Mouse (Mus musculus) myocyte (in vitro differentiated cells): ENCODE data around the gene Uxs1. TPM values are rescaled to one million over a fixed set of nuclear protein-coding genes. Genes with fewer than 3 reads are reported as not detected.

Experiments
- H3K27me3 ChIP-seq: one replicate; pipeline ENCODE4 v1.6.1; 2011; ENCODE audit not compliant: control insufficient read depth, insufficient read depth, insufficient read length
- H3K36me3 ChIP-seq: one replicate; pipeline ENCODE4 v1.6.1; 2011; ENCODE audit not compliant: control insufficient read depth, insufficient read depth
- H3K4me2 ChIP-seq: one replicate; pipeline ENCODE4 v1.6.1; 2011; ENCODE audit warnings: low read depth, control low read depth
- H3K4me3 ChIP-seq: one replicate; pipeline ENCODE4 v1.5.1; 2011; ENCODE audit warnings: mild to moderate bottlenecking, control low read depth, moderate library complexity
- H3K79me2 ChIP-seq: one replicate; pipeline ENCODE4 v1.6.1; 2011; ENCODE audit not compliant: control insufficient read depth, insufficient read depth
- H3ac ChIP-seq: one replicate; pipeline ENCODE4 v1.6.1; 2011; ENCODE audit not compliant: control insufficient read depth, insufficient read length
- CEBPB ChIP-seq: IDR thresholded peaks from 2 replicates; pipeline ENCODE4 v1.6.1; 2011; ENCODE audit warnings: mild to moderate bottlenecking, moderate library complexity; ENCODE audit not compliant: poor library complexity, insufficient read depth, severe bottlenecking
- E2F4 ChIP-seq: IDR thresholded peaks from one replicate; pipeline ENCODE4 v1.6.1; 2011; ENCODE audit warnings: mild to moderate bottlenecking, control low read depth, moderate library complexity; ENCODE audit not compliant: insufficient read depth
- MAX ChIP-seq: IDR thresholded peaks from one replicate; pipeline ENCODE4 v1.6.1; 2011; ENCODE audit warnings: low read depth, mild to moderate bottlenecking, control low read depth
- MYOD1 ChIP-seq, 3 experiments: IDR thresholded peaks; one replicate each; pipeline ENCODE4 v1.6.1; 2011; ENCODE audit warnings: control low read depth in 2 of 3, low read depth in 2 of 3, mild to moderate bottlenecking in 2 of 3, moderate library complexity in 1 of 3; ENCODE audit not compliant: insufficient read length in 2 of 3, control insufficient read depth in 1 of 3
- MYOG ChIP-seq, 3 experiments: IDR thresholded peaks; one replicate each; pipeline ENCODE4 v1.6.1; 2011; ENCODE audit warnings: control low read depth in 2 of 3, low read depth in 2 of 3, mild to moderate bottlenecking in 2 of 3; ENCODE audit not compliant: insufficient read length in 2 of 3, control insufficient read depth in 1 of 3, insufficient read depth in 1 of 3
- POLR2A ChIP-seq: IDR thresholded peaks from one replicate; pipeline ENCODE4 v1.6.1; 2011; ENCODE audit warnings: low read depth, mild to moderate bottlenecking, control low read depth, moderate library complexity; ENCODE audit not compliant: insufficient read length
- POLR2AphosphoS2 ChIP-seq: IDR thresholded peaks from one replicate; pipeline ENCODE4 v1.6.1; 2011; ENCODE audit warnings: low read depth, control low read depth; ENCODE audit not compliant: insufficient read length
- SRF ChIP-seq: IDR thresholded peaks from one replicate; pipeline ENCODE4 v1.6.1; 2011; ENCODE audit warnings: low read depth; ENCODE audit not compliant: control insufficient read depth, insufficient read length
- TCF12 ChIP-seq: IDR thresholded peaks from one replicate; pipeline ENCODE4 v1.6.1; 2011; ENCODE audit warnings: mild to moderate bottlenecking, control low read depth; ENCODE audit not compliant: poor library complexity, insufficient read depth, severe bottlenecking
- TCF3 ChIP-seq: IDR thresholded peaks from one replicate; pipeline ENCODE4 v1.6.1; 2011; ENCODE audit warnings: low read depth, control low read depth; ENCODE audit not compliant: insufficient read length
- USF1 ChIP-seq: IDR thresholded peaks from one replicate; pipeline ENCODE4 v1.6.1; 2011; ENCODE audit warnings: low read depth, mild to moderate bottlenecking, control low read depth, moderate library complexity
- polyA plus RNA-seq: library from polyadenylated mRNA; unstranded; fragments of >200 nt; fragmentation: generic; extraction: Trizol; gene quantifications from one replicate; pipeline ENCODE4 v1.2.1, GENCODE M21; 2012; ENCODE audit warnings: missing spikeins

Gene Uxs1
- polyA plus RNA-seq, 1 experiment: 27.4 TPM

- Histone ChIP-seq H3K36me3 (no peaks in the 10 kb centered on the region), H3K79me2 (no peaks in the 10 kb centered on the region), H3K27me3 (no peaks in the 10 kb centered on the region), H3K4me3 (no peak within 1 kb of the TSS), H3ac (no peak within 1 kb of the TSS), H3K4me2 (no peak within 1 kb of the TSS)
- TF ChIP-seq POLR2A (no peak), POLR2AphosphoS2 (no peak), TCF3 (no peak), CEBPB (no peak)
These were observed 97.1 kb downstream of the Uxs1 start, which contains the start of gene 1500015O10Rik for GRCm38 (mm10) chr1:43730491-43730924. TSS of gene 1500015O10Rik (plus strand) at chr1:43730602.

GRCm38 (mm10) chr1:43722459-43722858 is 105.1 kb downstream of the Uxs1 start:
- Histone ChIP-seq H3K27me3 (no peaks in the 10 kb centered on the region), H3K79me2 (no peaks in the 10 kb centered on the region), H3K4me2 (no peak overlapping the region), H3K36me3 (no peaks in the 10 kb centered on the region), H3K4me3 (no peak overlapping the region), H3ac (no peak overlapping the region)
- TF ChIP-seq USF1: no peak
- no peak for TF ChIP-seq SRF
- TF ChIP-seq MYOD1 (IDR thresholded peaks at IDR 0.05; ENCODE audit: control insufficient read depth in 1 of 3, insufficient read length in 2 of 3, low read depth in 2 of 3): peak in 2 of 3 experiments; percentile 55 to 75
- no peak for TF ChIP-seq POLR2AphosphoS2
- peak; percentile 5 for TF ChIP-seq TCF3
- TF ChIP-seq MYOG (IDR thresholded peaks at IDR 0.05; ENCODE audit: control insufficient read depth in 1 of 3, insufficient read depth in 1 of 3, insufficient read length in 2 of 3, low read depth in 2 of 3): no peak
- TF ChIP-seq E2F4: no peak
- no peak for TF ChIP-seq CEBPB
- TF ChIP-seq TCF12: no peak
- TF ChIP-seq MAX: no peak

GRCm38 (mm10) chr1:43718793-43719192 is 108.8 kb downstream of the Uxs1 start:
- Histone ChIP-seq H3K4me3 (no peak overlapping the region), H3K27me3 (no peaks in the 10 kb centered on the region), H3ac (no peak overlapping the region), H3K79me2 (no peaks in the 10 kb centered on the region), H3K4me2 (no peak overlapping the region), H3K36me3 (no peaks in the 10 kb centered on the region)
- TF ChIP-seq MYOG (IDR thresholded peaks at IDR 0.05; ENCODE audit: control insufficient read depth in 1 of 3, insufficient read depth in 1 of 3, insufficient read length in 2 of 3, low read depth in 2 of 3) (peak in 1 of 3 experiments; percentile 69), POLR2AphosphoS2 (no peak), TCF3 (peak; percentile 8), MYOD1 (IDR thresholded peaks at IDR 0.05; ENCODE audit: control insufficient read depth in 1 of 3, insufficient read length in 2 of 3, low read depth in 2 of 3) (peak in 2 of 3 experiments; percentile 65 to 79)

GRCm38 (mm10) chr1:43717967-43718366 is 109.6 kb downstream of the Uxs1 start:
- TF ChIP-seq CEBPB: peak; percentile 59; the same call in 1 of the 2 replicates
- no peak for TF ChIP-seq SRF
- Histone ChIP-seq H3K4me2 (no peak overlapping the region), H3K79me2 (no peaks in the 10 kb centered on the region), H3K4me3 (no peak overlapping the region), H3ac (no peak overlapping the region), H3K36me3 (no peaks in the 10 kb centered on the region), H3K27me3 (no peaks in the 10 kb centered on the region)

GRCm38 (mm10) chr1:43714841-43715240 is 112.8 kb downstream of the Uxs1 start:
- Histone ChIP-seq H3K27me3 (no peaks in the 10 kb centered on the region), H3K4me2 (peak overlapping the region; percentile 34)
- TF ChIP-seq MYOD1 (IDR thresholded peaks at IDR 0.05; ENCODE audit: control insufficient read depth in 1 of 3, insufficient read length in 2 of 3, low read depth in 2 of 3) (peak in 1 of 3 experiments; percentile 22), MYOG (IDR thresholded peaks at IDR 0.05; ENCODE audit: control insufficient read depth in 1 of 3, insufficient read depth in 1 of 3, insufficient read length in 2 of 3, low read depth in 2 of 3) (no peak), CEBPB (0 out of 2 replicates have a peak, but pooled peaks have one; percentile 3)

GRCm38 (mm10) chr1:43698577-43699000 is 129.0 kb downstream of the Uxs1 start:
- peak; percentile 58 for TF ChIP-seq TCF12
- TF ChIP-seq MYOD1 (IDR thresholded peaks at IDR 0.05; ENCODE audit: control insufficient read depth in 1 of 3, insufficient read length in 2 of 3, low read depth in 2 of 3): peak in 2 of 3 experiments; percentile 79 to 91
- no peak for TF ChIP-seq POLR2A
- TF ChIP-seq POLR2AphosphoS2: no peak
- peak; percentile 81 to 95 (median 83) for TF ChIP-seq MYOG (IDR thresholded peaks at IDR 0.05; ENCODE audit: control insufficient read depth in 1 of 3, insufficient read depth in 1 of 3, insufficient read length in 2 of 3, low read depth in 2 of 3)
- peak; percentile 48 for TF ChIP-seq TCF3
- peak overlapping the region; percentile 60 for H3K4me2 ChIP-seq
- no peaks in the 10 kb centered on the region for H3K27me3 ChIP-seq
- no peaks in the 10 kb centered on the region for H3K79me2 ChIP-seq
- no peaks in the 10 kb centered on the region for H3K36me3 ChIP-seq
- H3K4me3 ChIP-seq: no peak overlapping the region
- no peak overlapping the region for H3ac ChIP-seq

More at GRCm38 (mm10) chr1:43714841-43715240, 112.8 kb downstream of the Uxs1 start:
- H3ac ChIP-seq: no peak overlapping the region
- H3K4me3 ChIP-seq: no peak overlapping the region
- no peaks in the 10 kb centered on the region for H3K79me2 ChIP-seq
- H3K36me3 ChIP-seq: no peaks in the 10 kb centered on the region
